Mouse (Mus musculus) spleen, embryonic (tissue): ENCODE data around the gene Rsbn1.

ENCODE experiments used
- CTCF ChIA-PET: fragments of 350-600 bp; sonication (Branson Sonifier 250); formaldehyde crosslinking; loops from one replicate; lab custom pipeline; 2022; lab: Charles Lee

Rsbn1 gene

GRCm38 (mm10) chr3:103944794-103945562 lies 31.1 kb downstream of the Rsbn1 start:
- CTCF ChIA-PET: interaction anchor here (0.8 kb wide), 1 partner anchor 902 kb away, joined by 3 read pairs; no protein-coding TSS in a partner anchor

GRCm38 (mm10) chr3:103948666-103949065 lies 34.7 kb downstream of the Rsbn1 start:
- CTCF ChIA-PET: no interaction called here

- CTCF ChIA-PET: no interaction called here
Observed at GRCm38 (mm10) chr3:103960622-103961021, 46.7 kb downstream of the Rsbn1 start.

- CTCF ChIA-PET: no interaction called here
Observed at GRCm38 (mm10) chr3:103967231-103967630, 53.3 kb downstream of the Rsbn1 start.

- CTCF ChIA-PET: no interaction called here
Observed at GRCm38 (mm10) chr3:103967861-103968691, 54.2 kb downstream of the Rsbn1 start, which contains the start of gene Phtf1. TSS of gene Phtf1 (plus strand) at chr3:103968110.

GRCm38 (mm10) chr3:103968701-103969100 lies 54.8 kb downstream of the Rsbn1 start:
- CTCF ChIA-PET: no interaction called here

- CTCF ChIA-PET: no interaction called here
Observed at GRCm38 (mm10) chr3:103971157-103971556, 57.2 kb downstream of the Rsbn1 start.

GRCm38 (mm10) chr3:103984556-103984955 lies 70.6 kb downstream of the Rsbn1 start:
- CTCF ChIA-PET: no interaction called here

- CTCF ChIA-PET: no interaction called here
Observed at GRCm38 (mm10) chr3:103985194-103985593, 71.3 kb downstream of the Rsbn1 start.

- CTCF ChIA-PET: interaction anchor here (0.6 kb wide), 1 partner anchor 100 kb away, joined by 4 read pairs; no protein-coding TSS in a partner anchor
Observed at GRCm38 (mm10) chr3:103987831-103988432, 74.0 kb downstream of the Rsbn1 start.

GRCm38 (mm10) chr3:103989352-103989751 lies 75.4 kb downstream of the Rsbn1 start:
- CTCF ChIA-PET: no interaction called here

- CTCF ChIA-PET: no interaction called here
Observed at GRCm38 (mm10) chr3:103991271-103991670, 77.4 kb downstream of the Rsbn1 start.

- CTCF ChIA-PET: no interaction called here
Observed at GRCm38 (mm10) chr3:103998724-103999123, 84.8 kb downstream of the Rsbn1 start.

- CTCF ChIA-PET: no interaction called here
Observed at GRCm38 (mm10) chr3:104006896-104007466, 93.1 kb downstream of the Rsbn1 start.

GRCm38 (mm10) chr3:104007479-104007878 lies 93.6 kb downstream of the Rsbn1 start:
- CTCF ChIA-PET: no interaction called here

- CTCF ChIA-PET: no interaction called here
Observed at GRCm38 (mm10) chr3:104009924-104010662, 96.2 kb downstream of the Rsbn1 start.

- CTCF ChIA-PET: no interaction called here
Observed at GRCm38 (mm10) chr3:104011972-104012371, 98.1 kb downstream of the Rsbn1 start.
